Mouse (Mus musculus) C2C12 (cell line): ENCODE measurements around the gene Usp37.

Source experiments
- CTCF ChIP-seq: IDR thresholded peaks from one replicate; pipeline ENCODE4 v1.5.1; 2011; ENCODE audit not compliant: control insufficient read depth, insufficient read depth, insufficient read length
- MAX ChIP-seq: IDR thresholded peaks from one replicate; pipeline ENCODE4 v1.6.1; 2011; ENCODE audit warnings: mild to moderate bottlenecking, control low read depth
- MYOD1 ChIP-seq: IDR thresholded peaks from one replicate; pipeline ENCODE4 v1.6.1; 2011; ENCODE audit warnings: low read depth; ENCODE audit not compliant: control insufficient read depth, insufficient read length
- MYOG ChIP-seq: IDR thresholded peaks from one replicate; pipeline ENCODE4 v1.6.1; 2011; ENCODE audit not compliant: control insufficient read depth, insufficient read length; ENCODE audit errors: extremely low read depth

GRCm38 (mm10) chr1:74388398-74388920, 155.6 kb downstream of the Usp37 start:
- TF ChIP-seq CTCF, result no peak
- no peak for TF ChIP-seq MAX
- no peak for TF ChIP-seq MYOG
- TF ChIP-seq MYOD1, result no peak
